Mouse (Mus musculus) myocyte (in vitro differentiated cells): ENCODE data around the gene Vwc2. TPM values are rescaled to one million over a fixed set of nuclear protein-coding genes. Genes with fewer than 3 reads are reported as not detected.

Experiments
- H3K27me3 ChIP-seq: one replicate; pipeline ENCODE4 v1.6.1; 2011; ENCODE audit not compliant: control insufficient read depth, insufficient read depth, insufficient read length
- H3K36me3 ChIP-seq: one replicate; pipeline ENCODE4 v1.6.1; 2011; ENCODE audit not compliant: control insufficient read depth, insufficient read depth
- H3K4me2 ChIP-seq: one replicate; pipeline ENCODE4 v1.6.1; 2011; ENCODE audit warnings: low read depth, control low read depth
- H3K4me3 ChIP-seq: one replicate; pipeline ENCODE4 v1.5.1; 2011; ENCODE audit warnings: mild to moderate bottlenecking, control low read depth, moderate library complexity
- H3K79me2 ChIP-seq: one replicate; pipeline ENCODE4 v1.6.1; 2011; ENCODE audit not compliant: control insufficient read depth, insufficient read depth
- H3ac ChIP-seq: one replicate; pipeline ENCODE4 v1.6.1; 2011; ENCODE audit not compliant: control insufficient read depth, insufficient read length
- CEBPB ChIP-seq: IDR thresholded peaks from 2 replicates; pipeline ENCODE4 v1.6.1; 2011; ENCODE audit warnings: mild to moderate bottlenecking, moderate library complexity; ENCODE audit not compliant: poor library complexity, insufficient read depth, severe bottlenecking
- E2F4 ChIP-seq: IDR thresholded peaks from one replicate; pipeline ENCODE4 v1.6.1; 2011; ENCODE audit warnings: mild to moderate bottlenecking, control low read depth, moderate library complexity; ENCODE audit not compliant: insufficient read depth
- MAX ChIP-seq: IDR thresholded peaks from one replicate; pipeline ENCODE4 v1.6.1; 2011; ENCODE audit warnings: low read depth, mild to moderate bottlenecking, control low read depth
- MYOG ChIP-seq, 3 experiments: IDR thresholded peaks; one replicate each; pipeline ENCODE4 v1.6.1; 2011; ENCODE audit warnings: control low read depth in 2 of 3, low read depth in 2 of 3, mild to moderate bottlenecking in 2 of 3; ENCODE audit not compliant: insufficient read length in 2 of 3, control insufficient read depth in 1 of 3, insufficient read depth in 1 of 3
- POLR2A ChIP-seq: IDR thresholded peaks from one replicate; pipeline ENCODE4 v1.6.1; 2011; ENCODE audit warnings: low read depth, mild to moderate bottlenecking, control low read depth, moderate library complexity; ENCODE audit not compliant: insufficient read length
- REST ChIP-seq: IDR thresholded peaks from one replicate; pipeline ENCODE4 v1.6.1; 2011; ENCODE audit warnings: mild to moderate bottlenecking, control low read depth, moderate library complexity; ENCODE audit not compliant: insufficient read depth, insufficient read length
- SRF ChIP-seq: IDR thresholded peaks from one replicate; pipeline ENCODE4 v1.6.1; 2011; ENCODE audit warnings: low read depth; ENCODE audit not compliant: control insufficient read depth, insufficient read length
- TCF3 ChIP-seq: IDR thresholded peaks from one replicate; pipeline ENCODE4 v1.6.1; 2011; ENCODE audit warnings: low read depth, control low read depth; ENCODE audit not compliant: insufficient read length
- USF1 ChIP-seq: IDR thresholded peaks from one replicate; pipeline ENCODE4 v1.6.1; 2011; ENCODE audit warnings: low read depth, mild to moderate bottlenecking, control low read depth, moderate library complexity
- polyA plus RNA-seq: library from polyadenylated mRNA; unstranded; fragments of >200 nt; fragmentation: generic; extraction: Trizol; gene quantifications from one replicate; pipeline ENCODE4 v1.2.1, GENCODE M21; 2012; ENCODE audit warnings: missing spikeins

Gene Vwc2
- polyA plus RNA-seq, 1 experiment: 0.08 TPM

GRCm38 (mm10) chr11:11280128-11280527, 166.1 kb downstream of the Vwc2 start:
- no peak overlapping the region for H3ac ChIP-seq
- no peaks in the 10 kb centered on the region for H3K27me3 ChIP-seq

GRCm38 (mm10) chr11:11283512-11283911, 169.5 kb downstream of the Vwc2 start:
- Histone ChIP-seq H3K4me3 (no peak overlapping the region), H3K36me3 (no peaks in the 10 kb centered on the region), H3K27me3 (no peaks in the 10 kb centered on the region), H3ac (no peak overlapping the region), H3K4me2 (no peak overlapping the region), H3K79me2 (no peaks in the 10 kb centered on the region)
- TF ChIP-seq MYOG (IDR thresholded peaks at IDR 0.05; ENCODE audit: control insufficient read depth in 1 of 3, insufficient read depth in 1 of 3, insufficient read length in 2 of 3, low read depth in 2 of 3) (no peak), POLR2A (no peak), TCF3 (no peak), USF1 (no peak), SRF (no peak), E2F4 (no peak), CEBPB (no peak), MAX (no peak)

More at GRCm38 (mm10) chr11:11280128-11280527, 166.1 kb downstream of the Vwc2 start:
- TF ChIP-seq REST: no peak
- Histone ChIP-seq H3K79me2 (no peaks in the 10 kb centered on the region), H3K4me3 (no peak overlapping the region), H3K4me2 (no peak overlapping the region), H3K36me3 (no peaks in the 10 kb centered on the region)
